Mouse (Mus musculus): ENCODE results near the gene Nhlrc4. TPM values are rescaled to one million over a fixed set of nuclear protein-coding genes. Genes with fewer than 3 reads are reported as not detected.

Gene Nhlrc4
- polyA plus RNA-seq (2017; shearing (Covaris generic)) = not detected

DNA sequence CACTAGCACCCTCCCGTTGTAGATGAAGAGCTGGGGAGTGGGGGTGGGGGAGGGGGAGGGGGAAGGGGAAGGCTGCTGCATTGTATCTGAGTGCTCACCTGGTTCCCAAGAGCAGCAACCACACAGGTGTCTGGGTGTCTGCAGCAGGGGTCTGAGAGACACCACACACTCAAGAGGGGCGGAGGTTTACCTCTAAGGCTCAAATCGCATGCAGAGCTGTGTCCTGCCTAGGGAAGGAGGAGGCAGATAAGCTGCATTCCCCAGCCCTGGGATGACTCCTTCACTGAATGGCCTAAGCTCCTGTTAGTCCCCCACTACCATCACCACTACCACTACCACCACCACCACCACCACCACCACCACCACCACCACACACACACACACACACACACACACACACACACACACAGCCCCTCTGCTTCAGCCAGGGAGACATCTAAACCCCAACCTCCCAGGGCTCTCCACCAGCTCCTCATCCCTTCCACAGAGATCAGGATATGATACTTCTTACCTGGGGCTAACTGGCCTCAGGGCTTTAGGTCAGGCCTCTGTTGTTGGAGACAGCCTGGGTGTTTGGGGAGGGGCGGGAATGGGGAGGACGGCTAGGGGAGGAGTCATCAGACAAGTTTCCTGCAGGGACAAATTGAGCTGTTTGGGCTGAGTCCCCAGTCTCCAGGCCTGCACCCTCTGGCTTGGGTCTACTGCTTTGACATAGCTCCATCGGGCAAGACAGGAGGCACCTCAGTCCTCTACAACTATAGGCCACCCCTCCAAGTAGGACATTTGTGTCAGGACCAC is at the start of gene Nhlrc4, which contains the start of gene Pigq:
TSS of gene Nhlrc4 (minus strand) at position 596 of the 798 bp plus-strand sequence.
TSS of gene Pigq (minus strand) at position 571 of the 798 bp plus-strand sequence.
- ATAC-seq = no peak

DNA sequence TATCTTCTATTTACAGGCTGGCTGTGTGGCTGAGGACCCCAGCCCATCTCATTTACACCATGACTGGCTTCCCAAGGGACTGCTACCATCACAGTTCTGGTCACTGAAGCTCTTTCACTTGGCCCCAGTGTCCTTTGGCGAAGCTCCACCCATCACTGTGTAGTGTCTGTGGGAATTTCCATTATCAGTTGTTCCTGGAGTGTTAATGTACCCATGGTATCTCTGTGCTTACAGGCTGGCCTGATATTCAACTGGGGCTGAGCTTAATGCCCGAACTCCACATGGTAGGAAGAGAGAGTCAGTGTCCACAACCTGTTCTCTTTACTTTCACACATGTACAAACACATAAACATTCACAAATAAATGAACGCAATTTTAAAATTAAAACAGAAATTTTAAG is 48.7 kb upstream of the Nhlrc4 start:
- ATAC-seq = no peak

DNA sequence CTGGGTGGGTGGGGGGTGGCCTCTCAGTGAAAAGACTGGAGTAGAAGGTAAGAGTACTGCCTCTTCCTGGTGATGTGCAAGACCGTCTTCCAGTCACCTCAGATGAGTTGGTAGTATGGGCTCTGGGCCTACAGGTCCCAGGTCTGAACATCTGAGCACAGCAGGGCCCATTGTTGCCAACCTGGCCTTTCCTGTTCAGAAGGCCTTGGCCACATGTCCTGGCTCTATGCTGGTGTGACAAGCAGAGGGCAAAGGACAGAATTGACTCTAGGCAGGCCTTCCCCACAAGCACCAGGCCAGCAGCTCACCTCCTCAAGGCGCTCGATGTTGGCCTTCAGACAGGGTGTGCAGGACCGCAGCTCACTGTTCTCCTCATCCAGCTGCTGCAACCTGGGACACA is 47.5 kb upstream of the Nhlrc4 start:
- ATAC-seq = no peak

DNA sequence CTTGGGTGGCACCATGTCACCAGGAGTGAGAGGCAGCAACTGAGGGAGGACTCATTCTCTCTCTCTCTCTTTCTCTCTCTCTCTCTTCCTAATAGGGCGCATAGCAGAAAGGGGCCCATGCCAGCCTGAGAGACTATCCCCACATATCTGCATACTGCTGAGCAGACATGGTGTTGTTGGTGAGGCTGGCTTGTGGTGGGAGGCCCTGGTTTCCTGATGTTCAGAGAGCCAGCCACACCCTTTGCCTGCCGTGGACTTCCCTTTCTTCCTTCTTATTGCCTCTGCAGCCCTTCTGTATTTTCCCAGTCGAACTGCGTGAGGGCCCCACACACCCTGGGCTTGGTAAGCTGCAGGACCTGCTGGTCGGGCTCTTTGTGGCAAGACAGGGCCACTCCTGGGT is 45.6 kb upstream of the Nhlrc4 start:
- ATAC-seq = no peak

DNA sequence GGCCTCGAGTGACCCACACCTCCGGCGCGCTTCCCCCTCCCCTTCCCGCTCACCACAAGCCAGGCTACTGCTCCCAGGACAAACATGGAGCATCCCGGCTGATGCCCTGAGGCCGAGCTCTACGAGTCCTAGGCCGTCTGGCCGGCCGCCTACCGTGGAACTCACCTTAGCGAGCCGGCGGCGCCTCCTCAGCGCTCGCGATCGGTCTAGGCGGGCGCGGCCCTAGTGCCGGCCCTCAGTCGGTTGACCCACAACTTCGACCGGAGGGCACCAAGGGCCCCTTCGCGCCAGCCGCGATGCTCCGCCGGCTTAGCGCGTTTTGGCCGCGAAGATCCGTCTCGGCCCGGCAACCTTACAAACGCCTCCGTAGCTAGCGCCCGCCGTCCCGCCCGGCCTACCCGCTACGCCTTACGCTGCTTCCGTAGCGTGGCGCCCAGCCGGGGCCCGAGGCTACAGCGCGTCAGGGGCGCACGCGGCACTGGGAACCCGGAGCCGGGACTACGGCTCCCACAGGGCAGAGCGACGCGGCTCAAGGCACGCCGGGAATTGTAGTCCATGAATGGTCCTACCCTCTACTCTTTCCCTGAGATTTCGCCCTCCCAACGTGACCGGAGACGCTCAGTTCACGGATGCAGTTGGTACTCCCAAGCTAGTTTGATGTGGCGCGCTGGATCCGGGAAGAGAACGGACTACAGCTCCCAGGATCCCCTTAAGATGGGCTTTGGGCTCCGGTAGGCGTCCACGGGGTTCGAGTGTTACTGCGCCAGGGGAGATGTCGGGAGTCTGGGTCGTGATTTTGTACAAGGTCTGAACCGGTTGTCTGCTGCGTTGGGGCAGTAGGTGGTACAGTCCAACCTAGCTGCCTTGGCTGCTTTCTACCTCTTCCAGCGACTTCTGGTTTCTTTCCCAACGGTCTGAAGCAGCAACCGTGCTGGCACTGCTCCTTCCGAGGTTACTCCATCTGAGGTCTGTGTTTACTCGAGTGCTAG is 40.8 kb upstream of the Nhlrc4 start, which contains the start of gene Capn15:
TSS of gene Capn15 (minus strand) at position 491 of the 989 bp plus-strand sequence.
- ATAC-seq = peak; percentile 99

DNA sequence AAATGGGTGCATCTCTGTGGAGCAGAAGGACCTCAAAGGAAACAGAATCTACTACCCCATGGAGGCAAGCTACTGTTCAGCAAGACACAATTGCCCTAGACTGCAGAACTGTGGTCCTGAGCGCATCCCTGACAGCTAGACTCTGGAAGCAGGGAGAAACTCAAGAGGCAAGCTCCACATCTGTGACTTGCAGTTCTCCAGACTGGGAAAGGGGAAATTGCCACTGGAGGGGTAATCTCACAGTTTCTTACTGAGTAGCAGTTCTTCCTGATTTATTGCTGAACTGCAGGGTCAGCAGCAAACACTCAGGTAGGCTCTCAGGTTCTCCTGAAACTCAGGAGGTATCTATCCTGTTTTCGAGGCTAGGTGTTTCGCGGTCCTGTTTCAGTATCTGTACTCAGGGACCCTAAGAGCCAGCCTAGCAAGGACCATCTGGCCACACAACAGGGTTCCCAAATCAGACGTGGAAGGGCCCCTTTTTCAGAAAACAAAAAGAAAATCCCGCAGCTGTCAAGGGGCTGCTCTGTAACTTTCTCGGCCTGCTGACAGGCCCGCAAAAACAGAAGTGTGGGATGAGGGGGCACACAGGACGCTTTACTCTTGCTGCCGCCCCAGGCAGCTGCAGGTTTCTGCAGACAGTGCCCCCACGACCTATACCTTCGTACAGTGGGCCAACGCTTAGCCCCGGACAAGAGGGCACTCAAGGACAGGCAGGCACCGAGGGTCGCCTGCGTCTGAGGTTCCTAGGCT is 40.0 kb upstream of the Nhlrc4 start:
- peak; percentile 11 for ATAC-seq

DNA sequence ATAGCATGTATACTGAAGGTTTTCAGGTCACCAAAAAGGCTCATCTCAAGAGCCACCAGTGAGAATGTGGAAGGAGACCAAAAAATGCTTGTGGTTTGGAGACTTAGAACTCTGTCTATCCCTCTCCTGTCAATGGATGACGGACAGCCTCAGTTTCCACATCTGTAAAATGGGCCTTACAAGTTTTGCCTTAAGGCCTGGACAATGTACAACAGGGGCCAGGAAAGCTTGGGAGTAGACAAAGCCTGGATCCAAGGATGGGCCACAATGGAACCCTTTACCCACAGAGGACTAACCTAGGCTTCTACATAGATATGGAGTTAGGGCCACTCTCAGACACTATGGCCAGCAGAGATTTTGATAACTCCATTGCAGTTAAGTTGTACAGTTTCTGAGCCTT is 39.3 kb upstream of the Nhlrc4 start:
- ATAC-seq = no peak

DNA sequence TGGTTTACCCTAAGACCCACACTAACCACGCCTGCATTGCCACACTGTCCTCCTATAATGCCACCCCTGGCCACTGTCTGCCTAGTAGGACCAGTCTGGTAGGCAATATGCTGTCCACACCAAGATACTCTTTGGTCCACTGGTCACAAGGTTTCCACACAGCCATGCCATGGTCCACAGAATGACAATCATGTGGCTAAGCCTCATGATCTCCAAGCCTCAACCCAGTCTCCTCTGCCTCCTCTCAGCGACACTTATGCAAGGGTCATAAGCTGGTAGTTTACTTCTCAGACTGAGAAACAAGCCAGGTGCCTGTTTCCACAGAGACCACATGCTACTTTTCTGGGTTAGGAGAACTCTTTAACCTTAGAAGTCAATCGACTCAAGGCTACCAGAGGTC is 38.2 kb upstream of the Nhlrc4 start:
- ATAC-seq = no peak

DNA sequence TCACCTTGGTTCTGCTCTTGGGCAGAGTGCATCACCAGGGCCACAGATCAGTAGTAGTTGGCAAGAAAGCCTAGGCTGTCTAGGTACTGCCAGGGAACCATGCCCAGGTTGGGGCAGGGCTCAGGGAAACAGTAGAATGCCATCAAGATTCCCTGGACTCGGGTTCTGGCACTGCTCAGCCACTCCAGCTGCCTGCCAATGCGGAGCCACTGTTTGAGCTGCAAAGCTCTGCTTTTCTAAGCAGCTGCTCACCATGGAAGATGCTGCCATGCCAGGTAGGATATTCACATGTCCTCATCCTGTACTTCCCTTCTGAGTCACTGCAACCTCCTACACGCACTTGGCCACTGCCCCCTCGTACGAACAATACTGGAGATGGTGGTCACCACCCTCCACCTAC is 36.1 kb upstream of the Nhlrc4 start:
- ATAC-seq = no peak

DNA sequence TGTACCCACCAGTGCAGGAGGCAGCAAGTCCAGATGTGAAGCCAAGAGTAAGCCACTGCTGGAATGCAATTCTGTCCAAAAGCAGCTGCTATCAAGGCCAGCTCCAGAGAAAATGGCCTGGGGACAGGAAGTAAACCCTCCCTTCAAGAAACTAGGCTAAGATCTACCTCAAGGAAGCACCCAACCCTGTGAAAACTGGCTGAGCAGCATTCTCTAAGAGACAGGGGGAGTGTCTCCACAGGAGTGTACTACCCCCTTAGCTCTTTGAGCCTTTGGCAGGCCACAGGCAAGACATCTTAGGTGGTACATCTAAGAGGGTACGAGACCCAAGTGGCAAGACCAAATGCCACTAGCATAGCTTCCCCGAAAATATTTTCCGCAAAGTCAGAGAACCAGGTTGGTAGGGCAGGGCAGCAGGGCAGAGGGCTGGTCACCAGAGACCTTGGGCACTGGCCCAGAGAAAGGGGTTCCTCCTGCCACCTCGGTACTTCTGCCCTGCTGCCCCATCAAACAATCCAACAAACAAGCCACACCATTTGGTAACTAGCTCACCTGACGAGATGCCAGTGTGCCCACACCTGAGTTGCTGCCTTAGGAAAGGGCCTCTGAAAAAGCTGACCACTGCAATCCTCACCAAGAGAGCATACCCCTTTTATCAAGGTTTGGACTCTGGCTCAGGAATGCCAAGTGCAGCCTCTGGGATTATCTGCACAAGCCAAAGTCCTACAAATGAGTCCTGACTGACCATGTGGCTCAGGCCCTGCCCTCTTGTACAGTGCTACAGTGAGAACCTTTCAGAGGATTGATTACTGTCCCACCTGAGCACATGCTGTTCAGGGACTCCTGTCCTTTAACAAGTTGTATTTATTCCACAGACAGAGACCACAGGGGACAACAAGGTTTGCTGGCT is 35.3 kb upstream of the Nhlrc4 start:
- ATAC-seq = no peak

DNA sequence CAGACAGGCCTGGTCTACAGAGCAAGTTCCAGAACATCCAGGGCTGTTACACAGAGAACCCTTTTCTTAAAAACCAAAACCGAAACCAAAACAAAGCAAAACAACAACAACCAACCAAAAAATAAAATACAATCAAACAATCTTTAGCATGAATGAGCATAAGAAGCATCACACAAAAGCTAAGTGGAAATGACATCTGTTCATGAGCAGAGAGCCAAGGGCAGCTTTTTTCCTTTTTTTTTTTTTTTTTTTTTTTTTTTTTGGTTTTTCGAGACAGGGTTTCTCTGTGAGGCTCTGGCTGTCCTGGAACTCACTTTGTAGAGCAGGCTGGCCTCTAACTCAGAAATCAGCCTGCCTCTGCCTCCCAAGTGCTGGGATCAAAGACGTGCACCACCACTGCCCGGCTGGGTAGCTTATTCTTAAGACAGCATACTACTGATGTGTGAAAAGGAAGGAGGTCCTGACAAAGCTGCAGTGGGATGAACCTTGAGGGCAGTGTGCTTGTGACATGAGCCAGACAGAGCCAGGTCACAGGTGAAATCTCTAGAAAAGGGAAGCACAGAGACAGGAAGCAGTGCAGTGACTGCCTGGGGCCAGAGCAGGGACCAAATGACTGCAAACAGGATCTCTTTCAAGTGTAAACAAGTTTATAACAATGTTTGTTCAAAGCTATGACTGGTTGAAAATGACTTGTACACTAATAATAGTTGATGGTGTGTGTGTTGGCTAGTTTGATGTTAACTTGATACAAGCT is 26.4 kb upstream of the Nhlrc4 start:
- ATAC-seq = no peak

DNA sequence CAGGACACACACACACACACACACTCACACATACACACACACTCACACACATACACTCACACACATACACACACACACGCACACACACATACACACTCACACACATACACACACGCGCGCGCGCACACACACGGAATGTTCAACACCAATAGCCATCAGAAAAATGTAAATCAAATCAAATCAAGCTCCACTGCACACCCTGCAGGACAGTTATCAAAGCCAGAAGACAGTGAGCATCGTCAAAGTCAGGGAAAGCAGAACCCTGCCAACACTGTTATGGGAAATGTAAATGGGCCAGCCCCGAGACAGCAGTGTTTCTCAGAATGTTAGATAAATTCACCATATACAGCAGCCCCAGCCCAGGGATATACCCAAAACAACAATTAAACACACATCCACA is 25.7 kb upstream of the Nhlrc4 start:
- ATAC-seq = no peak

DNA sequence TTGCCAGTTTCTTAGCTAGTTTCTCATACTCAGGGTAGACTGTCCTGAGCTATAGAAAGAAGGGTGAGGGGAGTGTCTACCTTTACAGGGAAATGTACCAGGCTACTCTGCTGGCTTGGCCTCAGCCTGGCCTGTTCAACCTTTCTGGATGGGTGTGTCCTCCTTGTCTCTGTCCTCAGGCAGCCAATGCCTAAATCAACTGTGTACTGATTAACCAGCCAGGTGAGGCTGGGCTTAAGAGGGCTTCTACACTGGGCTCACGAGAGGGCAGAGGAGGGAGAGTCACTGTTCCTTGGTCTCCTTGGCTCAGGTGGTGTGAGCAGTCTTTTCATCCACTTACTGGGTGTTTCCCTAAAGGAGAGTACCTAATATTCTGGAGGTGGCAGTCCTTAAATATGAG is 23.4 kb upstream of the Nhlrc4 start:
- no peak for ATAC-seq

DNA sequence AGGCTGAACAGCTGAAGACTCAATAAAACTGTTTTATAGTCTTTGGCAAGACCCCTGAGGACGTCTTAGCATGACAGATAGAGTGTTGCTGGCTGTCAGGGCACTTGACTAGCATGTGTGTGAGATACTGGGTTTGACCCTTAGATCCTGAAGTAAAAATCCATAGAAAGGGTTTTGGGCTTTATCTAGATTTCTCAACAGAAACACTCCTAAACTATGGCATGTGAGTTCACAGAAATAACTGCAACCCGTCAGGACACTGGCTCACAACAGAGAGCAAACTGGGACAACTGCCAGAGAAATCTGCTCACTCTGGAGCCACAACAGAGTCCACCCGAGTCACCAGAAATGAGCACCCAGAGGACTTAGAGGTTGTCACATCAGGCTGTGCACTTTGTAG is 22.9 kb upstream of the Nhlrc4 start:
- no peak for ATAC-seq

DNA sequence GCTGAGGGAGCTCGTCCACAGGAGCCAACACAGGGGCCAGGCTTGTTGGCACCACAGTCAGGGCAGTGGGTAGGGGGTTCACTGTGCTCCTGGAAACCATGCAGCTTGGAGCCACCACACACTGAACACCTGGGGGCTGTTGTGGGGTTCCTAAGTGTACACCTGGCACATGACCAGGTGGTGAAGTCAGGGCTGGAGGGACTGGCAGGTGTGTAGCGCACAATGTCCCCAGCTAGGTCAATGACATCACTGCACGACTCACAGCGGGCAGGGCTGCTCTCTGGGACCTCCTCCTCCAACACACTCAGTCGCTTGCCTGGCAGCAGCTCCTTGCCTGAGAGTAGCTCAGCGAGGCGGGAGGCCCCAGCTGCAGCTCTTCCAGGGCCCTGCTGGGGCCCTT is 19.5 kb upstream of the Nhlrc4 start:
- ATAC-seq = no peak

DNA sequence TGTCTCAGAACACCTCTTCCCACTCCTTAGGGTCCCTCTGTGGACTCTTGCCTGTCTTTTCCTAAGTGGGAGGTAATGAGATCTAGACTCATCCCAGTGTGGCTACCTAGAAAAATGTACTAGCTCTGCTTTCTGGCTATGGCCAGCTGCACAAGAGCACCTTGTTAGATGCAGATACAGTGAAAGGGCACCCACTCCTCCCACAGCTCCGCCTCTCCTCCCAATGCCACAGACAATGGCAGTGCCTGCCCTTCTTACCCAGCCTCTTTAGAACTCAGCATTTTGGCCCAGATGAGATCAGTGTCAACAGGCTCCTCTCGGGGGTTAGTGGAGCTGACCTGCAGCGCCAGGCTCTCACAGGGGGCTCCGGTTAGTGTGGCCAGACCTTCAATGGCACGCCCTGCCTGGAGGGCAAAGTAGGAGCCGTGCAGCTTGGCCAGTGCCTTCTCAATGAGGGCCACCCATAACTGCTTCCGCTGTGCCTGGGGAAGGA is 17.7 kb upstream of the Nhlrc4 start:
- no peak for ATAC-seq

DNA sequence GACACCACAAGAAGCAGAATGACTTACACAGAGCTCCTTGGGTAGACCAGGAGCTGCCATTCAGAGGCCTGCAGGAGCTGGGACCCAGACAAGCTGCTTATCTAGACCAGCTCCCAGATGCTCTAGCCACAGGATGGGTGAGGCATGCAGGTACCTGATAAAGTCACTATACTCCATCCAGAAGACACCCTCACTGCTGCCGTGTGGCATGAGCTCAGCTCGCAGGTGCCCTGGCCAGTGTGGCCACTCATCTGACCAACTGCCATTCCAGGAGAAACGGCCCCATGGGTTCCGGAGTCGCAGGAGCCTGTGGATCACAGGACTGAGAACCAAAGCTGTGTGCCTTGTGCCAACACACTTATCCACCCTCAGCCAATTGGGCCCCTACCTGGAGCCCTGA is 16.8 kb upstream of the Nhlrc4 start:
- ATAC-seq = no peak

DNA sequence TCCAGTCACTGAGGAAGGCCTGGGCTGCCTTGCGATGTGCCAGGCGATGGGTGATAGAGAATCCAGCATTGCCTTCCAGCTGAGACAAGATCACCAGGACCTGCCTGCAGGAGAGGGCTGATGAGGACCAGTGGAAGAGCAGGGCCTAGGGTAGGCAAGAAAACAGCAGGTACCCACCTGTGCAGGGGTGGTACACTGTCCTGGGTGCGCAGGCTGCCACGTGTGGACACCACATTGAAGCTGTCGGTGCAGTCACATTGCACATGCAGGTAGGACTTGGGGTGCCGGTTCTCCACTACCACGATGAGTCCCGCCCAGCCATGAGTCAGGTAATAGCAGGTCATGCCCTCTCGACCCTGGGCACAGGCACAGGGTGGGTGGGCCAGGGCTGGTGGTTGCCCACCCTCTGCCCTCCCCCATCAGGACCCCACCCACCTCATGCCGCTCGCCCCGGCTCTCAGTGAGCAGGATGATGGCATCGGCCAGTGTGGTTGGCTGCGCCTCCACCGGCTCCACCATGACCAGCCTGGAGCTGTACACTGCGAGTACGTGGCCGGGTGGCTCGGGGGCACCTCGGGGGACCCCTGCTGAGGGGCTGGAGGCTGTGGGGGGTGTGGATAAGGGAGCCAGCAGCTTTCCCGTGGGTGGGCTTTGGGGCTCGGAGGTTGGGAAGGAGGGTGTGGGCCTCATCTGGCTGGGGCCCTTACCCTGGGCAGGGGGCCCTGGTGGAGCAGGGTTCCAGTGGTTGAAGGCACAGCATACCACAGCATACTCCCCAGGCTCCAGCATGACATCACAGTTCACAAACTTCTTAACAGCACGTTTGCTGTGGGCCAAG is 15.1 kb upstream of the Nhlrc4 start:
- ATAC-seq = no peak

DNA sequence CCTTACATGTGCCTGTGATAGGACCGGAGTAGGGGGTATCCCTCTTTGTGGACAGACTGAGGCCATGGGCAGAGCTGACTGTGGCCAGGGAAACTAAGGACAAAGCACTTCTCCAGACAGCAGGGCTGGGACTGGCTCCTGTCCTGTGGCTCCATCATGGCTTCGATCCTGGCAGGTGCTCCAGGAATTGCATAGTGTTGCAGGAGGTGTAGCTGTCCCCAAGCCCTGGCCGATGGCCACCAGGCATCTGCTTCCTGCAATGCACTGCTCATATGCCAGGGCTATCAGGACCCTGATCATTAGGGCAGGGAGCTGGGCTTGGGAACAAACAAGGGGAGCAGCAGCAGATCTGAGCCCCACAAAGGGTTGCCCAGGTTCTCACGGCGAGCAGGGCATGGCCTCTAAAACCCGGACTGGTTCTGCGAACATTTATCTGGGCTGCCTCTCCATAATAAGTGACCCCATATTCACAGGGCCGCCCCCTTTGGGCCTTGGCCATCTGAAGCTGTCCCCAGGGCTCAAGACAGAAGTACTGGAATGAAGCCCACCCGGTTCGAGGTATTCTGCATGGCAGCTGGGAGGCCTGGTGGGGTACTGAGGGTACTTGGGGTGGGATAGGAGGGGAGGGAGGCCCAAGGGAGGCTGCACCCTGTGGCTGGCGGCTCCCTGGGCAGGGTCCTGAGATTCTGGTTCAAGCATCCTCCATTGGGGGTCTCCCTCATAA is 14.2 kb upstream of the Nhlrc4 start:
- no peak for ATAC-seq
